Mouse (Mus musculus) liver, embryonic 11.5 days (tissue): ENCODE measurements around the gene Socs3. TPM values are rescaled to one million over a fixed set of nuclear protein-coding genes. Genes with fewer than 3 reads are reported as not detected.

ENCODE experiments used
- ATAC-seq: fragments of 200-750 bp; cut with Nextera tagmentation; replicated peaks from 2 replicates; pipeline ENCODE4 v1.8.0; 2017; ENCODE audit warnings: moderate number of reproducible peaks, mild to moderate bottlenecking, moderate TSS enrichment, moderate library complexity; ENCODE audit not compliant: low FRiP score
- DNase-seq: peaks from one replicate; pipeline ENCODE4 v3.0.0-alpha.2; 2017; ENCODE audit warnings: low spot score
- H3K27ac ChIP-seq: fragments of 300-500 bp; sonication (generic); 2 replicates; pipeline ENCODE4 v1.5.1; 2014; ENCODE audit warnings: mild to moderate bottlenecking, low read depth, low read length, control low read depth
- H3K27me3 ChIP-seq: fragments of 300-500 bp; sonication (generic); replicated peaks from 2 replicates; pipeline ENCODE4 v1.6.1; 2014; ENCODE audit warnings: low read length, mixed read lengths; ENCODE audit not compliant: control insufficient read depth, insufficient read depth
- H3K36me3 ChIP-seq: fragments of 300-500 bp; sonication (generic); 2 replicates; pipeline ENCODE4 v1.6.1; 2014; ENCODE audit warnings: mild to moderate bottlenecking, low read length, moderate library complexity, mixed read lengths; ENCODE audit not compliant: control insufficient read depth, insufficient read depth
- H3K4me1 ChIP-seq: fragments of 300-500 bp; sonication (generic); replicated peaks from 2 replicates; pipeline ENCODE4 v1.6.1; 2014; ENCODE audit warnings: low read length, mixed read lengths; ENCODE audit not compliant: control insufficient read depth, insufficient read depth
- H3K4me2 ChIP-seq: fragments of 300-500 bp; sonication (generic); 2 replicates; pipeline ENCODE4 v1.6.1; 2014; ENCODE audit warnings: mild to moderate bottlenecking, control low read depth, moderate library complexity
- H3K4me3 ChIP-seq: fragments of 300-500 bp; sonication (generic); 2 replicates; pipeline ENCODE4 v1.5.1; 2014; ENCODE audit warnings: low read depth, low read length, control low read depth
- H3K9ac ChIP-seq: fragments of 300-500 bp; sonication (generic); 2 replicates; pipeline ENCODE4 v1.6.1; 2014; ENCODE audit warnings: low read depth, low read length, control low read depth
- H3K9me3 ChIP-seq: fragments of 300-500 bp; sonication (generic); 2 replicates; pipeline ENCODE4 v1.6.1; 2016; ENCODE audit warnings: low read length, inconsistent platforms, mixed read lengths; ENCODE audit not compliant: control insufficient read depth
- WGBS: fragments of 180-500 bp; shearing (Covaris S2); extraction: QIAGEN DNeasy Blood & Tissue Kit; methylation state at CpG from one replicate; pipeline ENCODE4 v1.1.7; 2014; 5-methylcytosine and 5-hydroxymethylcytosine counted together
- polyA plus RNA-seq: library from polyadenylated mRNA; unstranded; fragments of >200 nt; fragmentation: Nextera tagmentation; extraction: Ambion mirVana; gene quantifications from 2 replicates; pipeline ENCODE4 v1.2.1, GENCODE M21; 2014

Gene Socs3
- polyA plus RNA-seq, 1 experiment from 2014 or later: 3.7 TPM

DNA sequence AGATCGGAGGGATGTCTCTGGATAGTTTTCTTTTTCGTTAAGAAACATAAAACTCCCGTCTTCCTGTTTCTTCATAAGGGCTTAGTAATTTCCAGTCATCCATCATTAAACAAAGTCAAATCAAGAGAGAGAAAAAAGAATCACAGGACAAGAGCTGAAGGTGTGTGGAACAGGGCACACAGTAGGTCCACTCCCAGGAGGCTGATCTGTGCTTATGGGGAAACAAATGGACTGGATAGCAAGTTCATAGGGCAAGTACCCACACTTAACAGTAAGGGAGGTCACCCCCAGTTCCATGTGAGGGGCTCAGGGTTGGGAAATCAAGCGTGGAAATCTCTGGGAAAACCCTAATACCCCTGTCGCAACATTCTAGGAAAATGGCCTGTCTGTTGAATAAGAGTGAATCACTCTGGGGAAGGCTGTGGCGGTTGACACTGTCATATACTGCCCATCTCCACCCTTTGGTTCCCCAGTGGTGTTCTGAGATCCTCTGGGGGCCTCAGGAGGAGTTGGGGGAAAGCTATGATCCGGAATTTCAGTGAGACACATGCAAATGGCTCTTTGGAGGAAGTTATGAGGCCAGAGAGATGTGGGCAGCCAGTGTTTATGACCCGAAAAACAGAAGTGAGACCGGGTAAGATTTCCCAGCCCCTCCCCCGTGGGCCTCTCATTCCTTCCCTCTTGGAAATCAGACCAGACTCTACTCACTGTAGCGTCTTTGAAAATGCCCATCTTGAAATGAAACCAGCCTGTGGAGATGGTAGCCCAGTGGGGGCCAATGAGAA is 23.5 kb downstream of the Socs3 start:
- Histone ChIP-seq H3K9me3 (no peaks in the 10 kb centered on the region), H3K27me3 (peaks cover 20% of the 10 kb centered on the region), H3K4me2 (no peak overlapping the region), H3K4me3 (no peak overlapping the region), H3K36me3 (no peaks in the 10 kb centered on the region), H3K9ac (no peak overlapping the region), H3K27ac (no peak overlapping the region), H3K4me1 (peaks cover 5% of the 10 kb centered on the region)
- 63% methylated on average over 11 of the region's 11 CpGs for WGBS
- DNase-seq (no peak), ATAC-seq (no peak)

DNA sequence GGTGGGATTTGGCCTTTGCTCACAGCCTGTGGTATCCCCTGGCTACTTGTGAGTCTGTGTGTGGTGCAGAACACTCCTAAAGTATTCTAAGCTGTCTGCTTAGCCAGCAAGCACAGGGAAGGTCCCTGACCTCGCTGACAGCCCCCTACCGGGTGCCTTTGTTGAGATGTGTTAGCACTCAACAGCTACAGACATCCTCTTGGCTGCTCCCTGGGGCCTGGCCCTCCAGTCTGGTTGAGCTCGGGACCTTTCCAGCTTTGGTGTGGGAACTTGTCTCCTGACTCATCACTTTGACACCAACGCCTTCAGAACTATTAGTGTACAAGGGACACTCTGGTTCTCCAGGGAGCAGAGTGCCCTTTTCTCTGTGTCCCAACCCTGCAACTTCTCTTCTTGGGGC is 28.0 kb downstream of the Socs3 start:
- Histone ChIP-seq H3K9me3 (no peaks in the 10 kb centered on the region), H3K9ac (no peak overlapping the region), H3K27me3 (no peaks in the 10 kb centered on the region), H3K4me1 (peaks cover 16% of the 10 kb centered on the region), H3K4me3 (no peak overlapping the region), H3K4me2 (no peak overlapping the region), H3K36me3 (no peaks in the 10 kb centered on the region), H3K27ac (no peak overlapping the region)
- 43% methylated on average over 4 of the region's 4 CpGs for WGBS
- no peak for ATAC-seq
- DNase-seq: no peak

GRCm38 (mm10) chr11:117941325-117941834 is 28.5 kb downstream of the Socs3 start:
- no peak overlapping the region for H3K9ac ChIP-seq
- H3K4me3 ChIP-seq: no peak overlapping the region
- no peak overlapping the region for H3K4me2 ChIP-seq
- no peaks in the 10 kb centered on the region for H3K9me3 ChIP-seq
- 82% methylated on average over 8 of the region's 8 CpGs for WGBS
- H3K27ac ChIP-seq: no peak overlapping the region
- H3K4me1 ChIP-seq: peaks cover 19% of the 10 kb centered on the region
- H3K27me3 ChIP-seq: no peaks in the 10 kb centered on the region; the same call in 1 of the 2 replicates
- DNase-seq (no peak), ATAC-seq (no peak)
- H3K36me3 ChIP-seq: no peaks in the 10 kb centered on the region

DNA sequence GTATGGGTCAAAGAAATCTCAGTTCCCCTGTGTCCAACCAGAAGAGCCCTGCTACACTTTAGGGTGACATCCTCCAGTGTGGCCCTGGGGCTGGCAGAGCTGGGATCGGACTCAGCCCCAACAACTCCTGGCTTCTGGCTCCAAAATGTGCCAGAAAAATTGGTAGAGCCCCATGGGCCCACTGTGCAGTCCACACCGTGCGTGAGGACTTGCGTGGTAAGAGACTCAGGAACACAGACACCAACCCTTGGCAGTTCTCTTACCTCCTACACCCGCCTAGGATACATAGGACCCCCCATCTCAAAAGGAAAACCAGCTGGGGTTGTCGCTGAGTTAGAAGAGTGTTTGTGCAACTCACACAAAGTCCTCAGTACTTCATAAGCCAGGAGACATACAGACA is 29.0 kb downstream of the Socs3 start:
- whole genome bisulfite sequencing: 93% methylated on average over 6 of the region's 6 CpGs

GRCm38 (mm10) chr11:117939741-117940285 is 30.0 kb downstream of the Socs3 start:
- ATAC-seq (peak; percentile 54; the same call in 1 of the 2 replicates), DNase-seq (no peak)
- 15% methylated on average over 6 of the region's 7 CpGs for WGBS
- Histone ChIP-seq H3K36me3 (no peaks in the 10 kb centered on the region), H3K4me1 (peaks cover 29% of the 10 kb centered on the region), H3K4me3 (no peak overlapping the region), H3K27ac (peak overlapping the region; percentile 53), H3K27me3 (no peaks in the 10 kb centered on the region; the same call in 1 of the 2 replicates), H3K9ac (no peak overlapping the region), H3K4me2 (no peak overlapping the region), H3K9me3 (no peaks in the 10 kb centered on the region)

More for the DNA sequence above, 29.0 kb downstream of the Socs3 start:
- DNase-seq (no peak), ATAC-seq (no peak)
- Histone ChIP-seq H3K27me3 (no peaks in the 10 kb centered on the region; the same call in 1 of the 2 replicates), H3K27ac (no peak overlapping the region), H3K9ac (no peak overlapping the region; the same call in 1 of the 2 replicates), H3K4me2 (no peak overlapping the region), H3K36me3 (no peaks in the 10 kb centered on the region), H3K4me1 (peaks cover 24% of the 10 kb centered on the region), H3K9me3 (no peaks in the 10 kb centered on the region), H3K4me3 (no peak overlapping the region)

DNA sequence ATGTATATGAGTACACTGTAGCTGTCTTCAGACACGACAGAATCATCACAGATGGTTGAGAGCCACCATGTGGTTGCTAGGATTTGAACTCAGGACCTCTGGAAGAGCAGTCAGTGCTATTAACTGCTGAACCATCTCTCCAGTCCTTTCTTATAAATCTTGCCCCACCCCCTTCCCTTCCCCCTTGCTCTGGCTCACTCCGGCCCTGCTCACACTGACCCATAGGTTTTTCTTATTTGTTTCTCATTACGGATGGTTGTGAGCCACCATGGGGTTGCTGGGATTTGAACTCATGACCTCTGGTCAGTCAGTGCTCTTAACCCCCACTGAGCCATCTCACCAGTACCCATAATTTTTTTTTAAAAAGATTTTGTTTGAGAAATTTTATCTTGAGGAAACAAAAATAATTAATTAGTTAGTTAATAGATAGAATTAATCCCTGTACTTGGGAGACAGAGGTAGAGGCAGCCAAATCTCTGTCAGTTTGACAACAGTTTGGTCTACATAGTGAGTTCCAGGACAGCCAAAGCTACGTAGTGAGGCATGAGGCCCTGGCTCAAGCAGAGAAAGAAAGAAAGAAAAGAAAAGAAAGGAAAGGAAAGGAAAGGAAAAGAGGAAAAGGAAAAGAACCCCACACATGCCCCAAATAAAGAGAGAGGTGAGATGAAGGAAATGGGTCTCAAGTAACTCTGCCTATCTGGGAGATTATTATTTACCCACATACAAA is 30.7 kb downstream of the Socs3 start:
- no peaks in the 10 kb centered on the region for H3K36me3 ChIP-seq
- DNase-seq (no peak), ATAC-seq (no peak)
- no peak overlapping the region for H3K4me3 ChIP-seq
- H3K4me1 ChIP-seq: peaks cover 35% of the 10 kb centered on the region
- no peak overlapping the region for H3K4me2 ChIP-seq
- WGBS: 53% methylated on average over 4 of the region's 4 CpGs
- H3K27me3 ChIP-seq: no peaks in the 10 kb centered on the region; the same call in 1 of the 2 replicates
- no peak overlapping the region for H3K9ac ChIP-seq
- H3K9me3 ChIP-seq: no peaks in the 10 kb centered on the region
- peak overlapping the region; percentile 38 for H3K27ac ChIP-seq

DNA sequence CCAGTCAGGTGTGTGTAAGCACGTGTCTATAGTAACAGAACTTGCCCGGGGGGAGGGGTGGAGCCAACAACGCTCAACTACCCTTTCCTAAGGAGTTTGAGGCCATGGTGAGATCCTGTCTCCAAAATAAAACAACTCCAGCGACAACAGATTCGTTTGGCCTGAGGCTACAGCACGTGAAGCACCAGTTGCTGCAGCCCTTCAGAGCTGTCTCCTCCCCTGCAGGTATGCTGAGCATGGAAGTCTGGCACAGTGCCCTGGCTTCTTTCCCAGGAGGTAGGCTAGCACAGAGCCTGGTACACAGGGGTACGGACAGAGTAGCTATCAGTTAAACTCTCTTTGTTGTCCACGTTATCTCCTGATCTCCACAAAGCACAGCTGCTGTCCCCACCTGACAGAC is 33.6 kb downstream of the Socs3 start:
- 39% methylated on average over 8 of the region's 8 CpGs for WGBS
- Histone ChIP-seq H3K27me3 (peaks cover 10% of the 10 kb centered on the region), H3K4me2 (no peak overlapping the region), H3K4me3 (no peak overlapping the region), H3K27ac (peak overlapping the region; percentile 57), H3K4me1 (peaks cover 31% of the 10 kb centered on the region), H3K9me3 (no peaks in the 10 kb centered on the region), H3K9ac (no peak overlapping the region), H3K36me3 (no peaks in the 10 kb centered on the region)
- DNase-seq (no peak), ATAC-seq (no peak)

DNA sequence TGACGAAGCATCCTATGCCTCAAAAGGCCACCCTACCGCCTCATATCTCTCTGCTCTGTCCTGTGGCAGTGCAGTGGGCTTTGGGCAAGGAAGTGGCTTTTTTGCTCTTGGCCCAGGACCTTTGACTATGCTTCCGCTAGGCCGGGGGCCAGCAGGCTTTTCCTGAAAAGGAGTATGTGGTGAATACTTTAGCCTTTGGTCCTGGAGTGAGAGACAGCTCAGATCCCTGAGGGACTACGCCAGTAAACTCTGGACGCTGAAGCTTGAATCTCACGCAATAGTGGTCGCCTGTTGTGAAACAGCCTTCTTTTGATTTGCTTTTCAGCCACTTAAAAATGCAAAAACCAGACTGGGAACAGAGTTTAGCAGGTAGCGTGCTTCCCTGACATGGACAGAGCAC is 34.2 kb downstream of the Socs3 start:
- Histone ChIP-seq H3K9me3 (no peaks in the 10 kb centered on the region), H3K4me3 (no peak overlapping the region), H3K4me1 (peaks cover 32% of the 10 kb centered on the region), H3K27ac (peak overlapping the region; percentile 1; the same call in 1 of the 2 replicates), H3K36me3 (no peaks in the 10 kb centered on the region), H3K9ac (no peak overlapping the region), H3K4me2 (no peak overlapping the region), H3K27me3 (peaks cover 16% of the 10 kb centered on the region)
- no peak for DNase-seq
- WGBS: 48% methylated on average over 9 of the region's 9 CpGs
- no peak for ATAC-seq
